Mouse (Mus musculus): ENCODE measurements around the gene Zfp866. TPM values are rescaled to one million over a fixed set of nuclear protein-coding genes. Genes with fewer than 3 reads are reported as not detected.

Gene Zfp866
- polyA plus RNA-seq, 1 experiment = 3.7 TPM

GRCm38 (mm10) chr8:69799261-69799660 lies 8.3 kb upstream of the Zfp866 start:
- H3K27ac ChIP-seq (ENCODE audit: insufficient read depth, low read depth, low read length) = no peak overlapping the region
- H3K4me3 ChIP-seq (ENCODE audit: low read depth, low read length) = no peak overlapping the region
- H3K4me1 ChIP-seq (ENCODE audit: control insufficient read depth, insufficient read depth, insufficient read length, low read length) = no peaks in the 10 kb centered on the region
- no peaks in the 10 kb centered on the region for H3K27me3 ChIP-seq (ENCODE audit: control insufficient read depth, insufficient read depth, low read length)
- H3K36me3 ChIP-seq (ENCODE audit: control insufficient read depth, insufficient read depth, low read length) = peaks cover 92% of the 10 kb centered on the region
- WGBS = 92% methylated on average over 8 of the region's 8 CpGs
- no peak for TF ChIP-seq CTCF (IDR thresholded peaks at IDR 0.05; ENCODE audit: extremely low read depth, insufficient read length, insufficient replicate concordance, low read depth, low read length)

DNA sequence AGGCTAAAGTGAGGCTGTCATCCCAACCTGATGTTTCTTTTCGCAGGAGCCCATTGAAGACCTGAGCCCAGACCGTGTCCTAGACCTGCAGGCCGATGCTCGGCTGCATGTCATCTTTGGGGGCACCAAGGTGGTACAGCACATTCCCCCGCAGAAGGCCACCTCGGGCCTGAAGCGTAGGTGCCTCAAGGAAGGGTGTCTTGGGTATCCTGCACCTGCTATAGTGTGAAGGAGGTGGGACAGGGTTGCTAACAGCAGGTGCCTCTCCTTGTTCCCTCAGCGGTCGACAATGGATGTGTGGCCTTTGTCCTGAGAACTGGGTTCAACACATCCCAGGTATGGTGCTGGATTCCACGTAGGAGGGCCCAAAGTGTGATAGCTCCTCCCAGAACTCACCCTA lies 6.7 kb upstream of the Zfp866 start:
- Histone ChIP-seq H3K27me3 (ENCODE audit: control insufficient read depth, insufficient read depth, low read length) (no peaks in the 10 kb centered on the region), H3K4me3 (ENCODE audit: low read depth, low read length) (no peak overlapping the region), H3K36me3 (ENCODE audit: control insufficient read depth, insufficient read depth, low read length) (peaks cover 81% of the 10 kb centered on the region), H3K4me1 (ENCODE audit: control insufficient read depth, insufficient read depth, insufficient read length, low read length) (no peaks in the 10 kb centered on the region; the same call in 1 of the 2 replicates), H3K27ac (ENCODE audit: insufficient read depth, low read depth, low read length) (no peak overlapping the region)
- 89% methylated on average over 10 of the region's 10 CpGs for WGBS
- TF ChIP-seq POLR2A (IDR thresholded peaks at IDR 0.05; ENCODE audit: low read depth, low read length) (no peak), CTCF (IDR thresholded peaks at IDR 0.05; ENCODE audit: extremely low read depth, insufficient read length, insufficient replicate concordance, low read depth, low read length) (no peak)

GRCm38 (mm10) chr8:69796721-69797345 lies 5.9 kb upstream of the Zfp866 start:
- no peak for TF ChIP-seq CTCF (IDR thresholded peaks at IDR 0.05; ENCODE audit: extremely low read depth, insufficient read length, insufficient replicate concordance, low read depth, low read length)
- no peak for TF ChIP-seq POLR2A (IDR thresholded peaks at IDR 0.05; ENCODE audit: low read depth, low read length)
- peaks cover 73% of the 10 kb centered on the region for H3K36me3 ChIP-seq (ENCODE audit: control insufficient read depth, insufficient read depth, low read length)
- peaks cover 2% of the 10 kb centered on the region; the same call in 1 of the 2 replicates for H3K4me1 ChIP-seq (ENCODE audit: control insufficient read depth, insufficient read depth, insufficient read length, low read length)
- no peaks in the 10 kb centered on the region for H3K27me3 ChIP-seq (ENCODE audit: control insufficient read depth, insufficient read depth, low read length)
- H3K27ac ChIP-seq (ENCODE audit: insufficient read depth, low read depth, low read length) = no peak overlapping the region
- H3K4me3 ChIP-seq (ENCODE audit: low read depth, low read length) = no peak overlapping the region
- 93% methylated on average over 16 of the region's 16 CpGs for WGBS

DNA sequence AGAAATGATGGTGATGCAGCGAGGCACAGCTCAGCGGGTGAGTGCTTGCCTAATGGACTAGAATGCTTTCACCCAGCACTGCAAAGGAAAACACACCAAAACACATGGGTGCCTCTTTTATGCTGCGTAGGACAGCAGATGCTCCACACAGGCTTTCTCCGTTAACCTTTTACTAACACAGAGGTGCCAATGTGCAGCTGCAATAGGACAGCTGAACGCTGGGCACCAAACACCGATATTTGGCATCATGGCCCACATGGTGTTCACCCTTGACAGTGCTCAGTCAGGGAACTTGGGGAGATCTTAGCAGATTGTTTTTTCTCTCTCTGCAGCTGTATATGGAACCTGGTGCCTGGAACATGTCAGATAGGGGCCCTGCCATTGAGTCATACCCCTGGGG lies 3.9 kb upstream of the Zfp866 start:
- no peak overlapping the region for H3K27ac ChIP-seq (ENCODE audit: insufficient read depth, low read depth, low read length)

DNA sequence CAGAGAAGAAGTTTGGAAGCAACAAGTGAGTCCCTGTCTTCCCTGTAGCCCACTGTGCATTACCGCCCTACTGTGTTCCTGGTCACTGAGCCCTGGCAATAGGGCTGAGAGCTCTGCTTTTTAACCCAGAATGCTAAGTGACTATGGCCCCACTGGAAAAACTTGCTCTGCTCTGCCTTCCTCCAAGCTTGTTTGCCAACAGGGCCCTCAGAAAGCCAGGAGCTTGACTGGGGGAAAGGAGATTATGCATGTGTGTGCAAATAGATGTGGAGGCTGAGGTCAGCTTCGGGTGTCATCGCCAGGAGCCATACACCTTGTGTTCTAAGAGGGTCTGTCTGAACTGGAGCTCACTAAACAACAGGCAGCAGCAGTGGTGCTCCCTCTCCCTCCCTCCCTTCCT lies 3.1 kb upstream of the Zfp866 start:
- whole genome bisulfite sequencing = 86% methylated on average over 3 of the region's 3 CpGs
- H3K27ac ChIP-seq (ENCODE audit: insufficient read depth, low read depth, low read length) = no peak overlapping the region
- TF ChIP-seq POLR2A (IDR thresholded peaks at IDR 0.05; ENCODE audit: low read depth, low read length) (no peak), CTCF (IDR thresholded peaks at IDR 0.05; ENCODE audit: extremely low read depth, insufficient read length, insufficient replicate concordance, low read depth, low read length) (no peak)
- H3K36me3 ChIP-seq (ENCODE audit: control insufficient read depth, insufficient read depth, low read length) = peaks cover 48% of the 10 kb centered on the region
- H3K4me3 ChIP-seq (ENCODE audit: low read depth, low read length) = no peak overlapping the region
- H3K4me1 ChIP-seq (ENCODE audit: control insufficient read depth, insufficient read depth, insufficient read length, low read length) = peaks cover 4% of the 10 kb centered on the region; the same call in 1 of the 2 replicates
- H3K27me3 ChIP-seq (ENCODE audit: control insufficient read depth, insufficient read depth, low read length) = no peaks in the 10 kb centered on the region

More for the DNA sequence above, 3.9 kb upstream of the Zfp866 start:
- H3K27me3 ChIP-seq (ENCODE audit: control insufficient read depth, insufficient read depth, low read length) = no peaks in the 10 kb centered on the region
- H3K4me3 ChIP-seq (ENCODE audit: low read depth, low read length) = no peak overlapping the region
- peaks cover 56% of the 10 kb centered on the region for H3K36me3 ChIP-seq (ENCODE audit: control insufficient read depth, insufficient read depth, low read length)
- TF ChIP-seq POLR2A (IDR thresholded peaks at IDR 0.05; ENCODE audit: low read depth, low read length) (no peak), CTCF (IDR thresholded peaks at IDR 0.05; ENCODE audit: extremely low read depth, insufficient read length, insufficient replicate concordance, low read depth, low read length) (no peak)
- 95% methylated on average over 6 of the region's 6 CpGs for WGBS
- H3K4me1 ChIP-seq (ENCODE audit: control insufficient read depth, insufficient read depth, insufficient read length, low read length) = peaks cover 4% of the 10 kb centered on the region; the same call in 1 of the 2 replicates

- WGBS = 84% methylated on average over 4 of the region's 4 CpGs
- H3K4me1 ChIP-seq (ENCODE audit: control insufficient read depth, insufficient read depth, insufficient read length, low read length) = peaks cover 4% of the 10 kb centered on the region; the same call in 1 of the 2 replicates
- H3K27ac ChIP-seq (ENCODE audit: insufficient read depth, low read depth, low read length) = no peak overlapping the region
- H3K36me3 ChIP-seq (ENCODE audit: control insufficient read depth, insufficient read depth, low read length) = peaks cover 44% of the 10 kb centered on the region
- TF ChIP-seq POLR2A (IDR thresholded peaks at IDR 0.05; ENCODE audit: low read depth, low read length) (no peak), CTCF (IDR thresholded peaks at IDR 0.05; ENCODE audit: extremely low read depth, insufficient read length, insufficient replicate concordance, low read depth, low read length) (no peak)
- no peaks in the 10 kb centered on the region for H3K27me3 ChIP-seq (ENCODE audit: control insufficient read depth, insufficient read depth, low read length)
- H3K4me3 ChIP-seq (ENCODE audit: low read depth, low read length) = no peak overlapping the region
Measured at GRCm38 (mm10) chr8:69793666-69794065, 2.7 kb upstream of the Zfp866 start.

GRCm38 (mm10) chr8:69791415-69792068 lies 564 bp upstream of the Zfp866 start:
- peaks cover 23% of the 10 kb centered on the region for H3K36me3 ChIP-seq (ENCODE audit: control insufficient read depth, insufficient read depth, low read length)
- TF ChIP-seq POLR2A (IDR thresholded peaks at IDR 0.05; ENCODE audit: low read depth, low read length) (no peak), CTCF (IDR thresholded peaks at IDR 0.05; ENCODE audit: extremely low read depth, insufficient read length, insufficient replicate concordance, low read depth, low read length) (no peak)
- H3K27me3 ChIP-seq (ENCODE audit: control insufficient read depth, insufficient read depth, low read length) = no peaks in the 10 kb centered on the region
- under 1% methylated on average over 48 of the region's 48 CpGs for WGBS
- H3K4me3 ChIP-seq (ENCODE audit: low read depth, low read length) = peak overlapping the region; percentile 97
- H3K4me1 ChIP-seq (ENCODE audit: control insufficient read depth, insufficient read depth, insufficient read length, low read length) = peaks cover 4% of the 10 kb centered on the region; the same call in 1 of the 2 replicates
- H3K27ac ChIP-seq (ENCODE audit: insufficient read depth, low read depth, low read length) = peak overlapping the region; percentile 60
